Mouse (Mus musculus) kidney, adult 10 weeks (tissue): ENCODE data around the gene Rrp7a. TPM values are rescaled to one million over a fixed set of nuclear protein-coding genes. Genes with fewer than 3 reads are reported as not detected.

ENCODE experiments used
- polyA plus RNA-seq: library from polyadenylated mRNA; stranded (reverse); fragments of 350-450 nt; fragmentation: Illumina TruSeq; extraction: RNeasy Lipid Tissue Mini Kit (QIAGEN cat#74804); gene quantifications from one replicate; pipeline ENCODE4 v1.2.3, GENCODE M21; 2014; ENCODE audit warnings: low read depth, low replicate concordance

Rrp7a gene
- polyA plus RNA-seq: 0.40 TPM

DNA sequence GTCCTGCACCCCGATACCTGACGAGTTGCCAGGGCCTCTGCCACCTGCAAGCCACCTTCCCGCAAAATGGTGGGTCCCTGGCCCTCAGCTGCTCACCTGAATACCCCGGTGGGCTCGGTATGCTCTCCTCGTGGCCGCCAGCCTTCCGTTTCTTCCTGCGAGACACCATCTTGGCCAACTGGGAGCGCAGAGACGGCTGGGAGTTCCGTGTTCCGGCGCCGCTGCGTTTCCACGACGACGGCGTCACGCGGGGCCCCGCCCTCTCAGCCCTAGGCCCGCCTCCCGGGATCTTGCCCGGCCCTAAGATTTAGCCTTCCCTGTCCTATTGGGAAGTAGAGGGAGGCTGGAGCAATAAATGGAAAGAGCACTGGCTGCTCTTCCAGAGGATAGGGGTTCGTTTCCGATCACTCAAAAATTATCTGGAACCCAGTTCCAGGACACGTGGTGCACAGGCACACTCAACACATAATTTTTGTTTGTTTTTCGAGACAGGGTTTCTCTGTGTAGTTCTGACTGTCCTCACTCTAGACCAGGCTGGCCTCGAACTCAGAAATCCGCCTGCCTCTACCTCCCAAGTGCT, at the start of gene Rrp7a:
Rrp7a (minus strand) TSS at position 236 of the 580 bp plus-strand sequence.

DNA sequence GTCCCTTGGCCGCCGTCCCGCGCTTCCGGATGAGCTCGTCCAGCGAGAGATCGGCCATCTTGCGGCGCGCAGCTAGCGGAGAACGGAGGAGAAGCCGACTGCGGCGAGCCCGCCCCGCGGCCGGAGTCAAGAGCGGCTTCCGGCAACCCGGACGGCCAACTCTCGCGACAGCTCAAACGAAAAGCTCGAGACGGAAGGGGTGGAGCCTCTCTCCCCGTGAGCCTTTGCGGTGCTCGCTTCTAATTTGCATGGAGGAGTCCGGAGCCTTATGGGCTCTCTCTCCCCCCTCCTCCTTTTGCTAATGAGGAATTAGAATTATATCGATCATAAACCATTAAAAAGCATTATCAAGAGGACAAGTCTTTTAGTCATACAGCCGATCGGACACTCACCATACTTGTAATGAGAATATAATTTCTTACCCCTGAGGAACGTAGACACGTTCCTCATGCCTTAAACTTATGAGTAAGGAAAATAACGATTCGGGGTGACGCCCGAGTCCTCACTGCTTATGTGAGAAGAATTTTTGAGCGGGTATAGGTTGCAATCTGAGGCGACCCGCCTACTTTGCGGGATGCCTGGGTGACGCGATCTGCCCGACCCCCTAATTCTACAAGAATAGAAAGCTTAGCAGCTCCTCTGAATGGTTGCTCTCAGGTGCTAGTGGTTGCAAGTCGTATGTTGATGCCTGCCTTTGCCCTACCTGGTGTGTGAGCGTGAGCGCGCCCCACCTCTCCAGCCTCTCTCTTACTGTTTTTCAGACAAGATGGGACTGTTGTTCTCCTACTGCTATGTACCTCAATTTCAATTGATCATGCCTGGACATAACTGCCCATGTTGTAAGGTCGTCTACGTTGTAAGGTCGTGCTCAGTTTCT, 26.8 kb upstream of the Rrp7a start, which contains the start of gene Poldip3:
Poldip3 (minus strand) TSS at position 189 of the 877 bp plus-strand sequence.

DNA sequence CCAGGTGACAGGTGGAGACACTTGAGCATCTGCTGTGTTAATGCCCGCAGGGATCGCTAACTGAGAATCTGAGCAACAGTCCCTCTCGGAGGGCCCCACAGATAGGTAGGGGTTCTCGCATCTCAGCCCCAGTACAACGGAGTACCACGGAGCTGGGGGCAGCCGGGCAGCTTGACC, 33.3 kb downstream of the Rrp7a start, which contains the start of gene Serhl:
Serhl (plus strand) TSS at position 78 of the 177 bp plus-strand sequence.

Other genes starting within 250 kb of the Rrp7a start
- 12.5 TPM for gene Tcf20, start 134.9 kb downstream of the Rrp7a start, polyA plus RNA-seq
- gene Nfam1, start 89.5 kb downstream of the Rrp7a start, polyA plus RNA-seq: 0.20 TPM
- gene Serhl, start 33.3 kb downstream of the Rrp7a start, polyA plus RNA-seq: 4.4 TPM
- 9.7 TPM for gene Poldip3, start 26.6 kb upstream of the Rrp7a start, polyA plus RNA-seq
- 23.2 TPM for gene Cyb5r3, start 49.8 kb upstream of the Rrp7a start, polyA plus RNA-seq
- 2.5 TPM for gene A4galt, start 129.0 kb upstream of the Rrp7a start, polyA plus RNA-seq
- 11.6 TPM for gene Arfgap3, start 227.4 kb upstream of the Rrp7a start, polyA plus RNA-seq